In genomic region chr8:124430881-124431280, GRCm38 (mm10) we compare ENCODE assay signal across 14 mouse cellular contexts. TPM values are rescaled to one million over a fixed set of nuclear protein-coding genes. Genes with fewer than 3 reads are reported as not detected.
DNase-seq lines count a peak whose midpoint lies in the region; ATAC-seq lines count a peak whose summit lies in the region.
"Had no signal": no experiment of that assay in that cellular context is flagged by ENCODE, and none has a peak within 500 bp of the region (broad histone marks: within the 10 kb centered on the region; RNA-seq: fewer than 3 reads in every experiment).

No protein-coding gene starts in this region.

- DNase-seq in frontal cortex, postnatal 14 days (ENCODE audit: low spot score in 2 of 2) = no peak
- DNase-seq in midbrain, embryonic 11.5 days (ENCODE audit: low spot score, missing footprints) = no peak
- no peak for DNase-seq in gastrocnemius, adult 18-20 months (ENCODE audit: low spot score)
- no peak for DNase-seq in thymus, postnatal 25 days
- DNase-seq: cerebellum, adult 8-10 months; kidney, adult 11 months had no signal

- H3K4me1 ChIP-seq in midbrain, embryonic 12.5 days = peaks cover 39% of the 10 kb centered on the region
- peaks cover 9% of the 10 kb centered on the region for H3K4me1 ChIP-seq in midbrain, embryonic 11.5 days (ENCODE audit: control insufficient read depth, insufficient read depth, low read length)
- peaks cover 71% of the 10 kb centered on the region for H3K4me1 ChIP-seq in hindbrain, embryonic 13.5 days (replicated peaks)
- H3K4me1 ChIP-seq in neural tube, embryonic 15.5 days = peaks cover 70% of the 10 kb centered on the region

- no peak overlapping the region for H3K4me3 ChIP-seq in midbrain, embryonic 12.5 days
- H3K4me3 ChIP-seq in midbrain, embryonic 11.5 days (ENCODE audit: low read depth, low read length) = no peak overlapping the region
- peak overlapping the region; percentile 86 for H3K4me3 ChIP-seq in hindbrain, embryonic 13.5 days
- peak overlapping the region; percentile 83 for H3K4me3 ChIP-seq in neural tube, embryonic 15.5 days (replicated peaks)
- H3K4me3 ChIP-seq: lung, embryonic 15.5 days had no signal

- no peaks in the 10 kb centered on the region for H3K36me3 ChIP-seq in midbrain, embryonic 12.5 days
- H3K36me3 ChIP-seq in midbrain, embryonic 11.5 days (ENCODE audit: control insufficient read depth, insufficient read depth, low read length) = no peaks in the 10 kb centered on the region
- H3K36me3 ChIP-seq in hindbrain, embryonic 13.5 days = no peaks in the 10 kb centered on the region
- no peaks in the 10 kb centered on the region for H3K36me3 ChIP-seq in neural tube, embryonic 15.5 days
- H3K36me3 ChIP-seq: lung, embryonic 15.5 days had no signal

- peak overlapping the region; percentile 11 for H3K4me2 ChIP-seq in midbrain, embryonic 12.5 days (replicated peaks)
- H3K4me2 ChIP-seq in midbrain, embryonic 11.5 days = no peak overlapping the region
- H3K4me2 ChIP-seq in hindbrain, embryonic 13.5 days = peak overlapping the region; percentile 91
- H3K4me2 ChIP-seq in neural tube, embryonic 15.5 days = peak overlapping the region; percentile 76
- H3K4me2 ChIP-seq: lung, embryonic 15.5 days had no signal

- no peak overlapping the region for H3K27ac ChIP-seq in midbrain, embryonic 12.5 days (replicated peaks)
- H3K27ac ChIP-seq in midbrain, embryonic 11.5 days (ENCODE audit: low read depth, low read length) = no peak overlapping the region
- peak overlapping the region; percentile 44; the same call in 1 of the 2 replicates for H3K27ac ChIP-seq in hindbrain, embryonic 13.5 days
- 0 out of 2 replicates have a peak overlapping the region, but pooled peaks have one; percentile 10 for H3K27ac ChIP-seq in neural tube, embryonic 15.5 days (replicated peaks)
- H3K27ac ChIP-seq: lung, embryonic 15.5 days; stomach, postnatal 0 days had no signal

- no peaks in the 10 kb centered on the region for H3K9me3 ChIP-seq in midbrain, embryonic 12.5 days
- no peaks in the 10 kb centered on the region for H3K9me3 ChIP-seq in midbrain, embryonic 11.5 days (ENCODE audit: control insufficient read depth, low read length)
- no peaks in the 10 kb centered on the region for H3K9me3 ChIP-seq in hindbrain, embryonic 13.5 days
- no peaks in the 10 kb centered on the region for H3K9me3 ChIP-seq in neural tube, embryonic 15.5 days (replicated peaks)
- H3K9me3 ChIP-seq: lung, embryonic 15.5 days had no signal

- 55% methylated on average over 6 of the region's 6 CpGs for WGBS in midbrain, embryonic 12.5 days
- 60% methylated on average over 6 of the region's 6 CpGs for WGBS in midbrain, embryonic 11.5 days
- WGBS in hindbrain, embryonic 13.5 days = 49% methylated on average over 6 of the region's 6 CpGs
- 39% methylated on average over 6 of the region's 6 CpGs for WGBS in neural tube, embryonic 15.5 days

- ATAC-seq in frontal cortex, adult (ENCODE audit: low TSS enrichment) = 0 out of 2 replicates have a peak, but pooled peaks have one; percentile 7
- no peak for ATAC-seq in midbrain, embryonic 12.5 days (ENCODE audit: low FRiP score, low read depth)
- ATAC-seq in midbrain, embryonic 11.5 days (ENCODE audit: low FRiP score) = no peak
- no peak for ATAC-seq in hindbrain, embryonic 13.5 days (ENCODE audit: low FRiP score)
- no peak for ATAC-seq in neural tube, embryonic 15.5 days (ENCODE audit: low FRiP score)

- H3K27me3 ChIP-seq in midbrain, embryonic 12.5 days = peaks cover 38% of the 10 kb centered on the region
- peaks cover 3% of the 10 kb centered on the region; the same call in 1 of the 2 replicates for H3K27me3 ChIP-seq in midbrain, embryonic 11.5 days (ENCODE audit: control insufficient read depth, insufficient read depth, low read length)
- peaks cover 16% of the 10 kb centered on the region for H3K27me3 ChIP-seq in hindbrain, embryonic 13.5 days
- H3K27me3 ChIP-seq in neural tube, embryonic 15.5 days (replicated peaks) = no peaks in the 10 kb centered on the region

- H3K9ac ChIP-seq in midbrain, embryonic 12.5 days (replicated peaks) = no peak overlapping the region
- H3K9ac ChIP-seq in midbrain, embryonic 11.5 days (ENCODE audit: low read length) = no peak overlapping the region
- peak overlapping the region; percentile 53; the same call in 1 of the 2 replicates for H3K9ac ChIP-seq in hindbrain, embryonic 13.5 days
- H3K9ac ChIP-seq in neural tube, embryonic 15.5 days (replicated peaks) = 0 out of 2 replicates have a peak overlapping the region, but pooled peaks have one; percentile 0
- H3K9ac ChIP-seq: lung, embryonic 15.5 days had no signal

RNA-seq across cellular contexts. Expression of gene Pgbd5, which starts 8.6 kb away (rescaled TPM):
- polyA plus RNA-seq in midbrain, embryonic 12.5 days (2016; fragmentation: Nextera tagmentation; extraction: Ambion mirVana) = 3.7 and 4.0 TPM in 2 replicates
- 3.8 and 4.5 TPM in 2 replicates for polyA plus RNA-seq in midbrain, embryonic 11.5 days (2014; fragmentation: Nextera tagmentation; extraction: Ambion mirVana)
- polyA plus RNA-seq in hindbrain, embryonic 13.5 days (2015; fragmentation: Nextera tagmentation; extraction: Ambion mirVana) = 10.3 and 11.0 TPM in 2 replicates
- polyA plus RNA-seq in neural tube, embryonic 15.5 days (2015; fragmentation: Nextera tagmentation; extraction: Ambion mirVana) = 12.0 and 17.0 TPM in 2 replicates
- total RNA-seq in gastrocnemius, adult 18-20 months (2021) = under 1 TPM; 0.07 to 0.40 TPM
- total RNA-seq: liver, adult 2 months; megakaryocyte-erythroid progenitor cell, adult 5-6 weeks had no signal
- polyA plus RNA-seq: liver, adult 2 months had no signal

Comparison
In these comparisons a context has a peak if more than half of its experiments do, and no peak if none do; other contexts are left out.
1. H3K27ac ChIP-seq: peak in hindbrain, embryonic 13.5 days (single experiment) and neural tube, embryonic 15.5 days (single experiment); none in midbrain, embryonic 12.5 days (single experiment) and midbrain, embryonic 11.5 days (single experiment).
2. H3K4me3 ChIP-seq: peak in hindbrain, embryonic 13.5 days (single experiment) and neural tube, embryonic 15.5 days (single experiment); none in midbrain, embryonic 12.5 days (single experiment) and midbrain, embryonic 11.5 days (single experiment).
3. H3K9ac ChIP-seq: peak in hindbrain, embryonic 13.5 days (single experiment) and neural tube, embryonic 15.5 days (single experiment); none in midbrain, embryonic 12.5 days (single experiment) and midbrain, embryonic 11.5 days (single experiment).